Mouse (Mus musculus) cerebellum, adult 18-20 months (tissue): ENCODE results near the gene Vps51.
A peak's percentile ranks its signal among the peaks of the same experiment; 100 is the strongest.

Experiments
- DNase-seq, 2 experiments: peaks; one replicate each; pipeline ENCODE4 v3.0.0; 2021

The Vps51 gene

DNA sequence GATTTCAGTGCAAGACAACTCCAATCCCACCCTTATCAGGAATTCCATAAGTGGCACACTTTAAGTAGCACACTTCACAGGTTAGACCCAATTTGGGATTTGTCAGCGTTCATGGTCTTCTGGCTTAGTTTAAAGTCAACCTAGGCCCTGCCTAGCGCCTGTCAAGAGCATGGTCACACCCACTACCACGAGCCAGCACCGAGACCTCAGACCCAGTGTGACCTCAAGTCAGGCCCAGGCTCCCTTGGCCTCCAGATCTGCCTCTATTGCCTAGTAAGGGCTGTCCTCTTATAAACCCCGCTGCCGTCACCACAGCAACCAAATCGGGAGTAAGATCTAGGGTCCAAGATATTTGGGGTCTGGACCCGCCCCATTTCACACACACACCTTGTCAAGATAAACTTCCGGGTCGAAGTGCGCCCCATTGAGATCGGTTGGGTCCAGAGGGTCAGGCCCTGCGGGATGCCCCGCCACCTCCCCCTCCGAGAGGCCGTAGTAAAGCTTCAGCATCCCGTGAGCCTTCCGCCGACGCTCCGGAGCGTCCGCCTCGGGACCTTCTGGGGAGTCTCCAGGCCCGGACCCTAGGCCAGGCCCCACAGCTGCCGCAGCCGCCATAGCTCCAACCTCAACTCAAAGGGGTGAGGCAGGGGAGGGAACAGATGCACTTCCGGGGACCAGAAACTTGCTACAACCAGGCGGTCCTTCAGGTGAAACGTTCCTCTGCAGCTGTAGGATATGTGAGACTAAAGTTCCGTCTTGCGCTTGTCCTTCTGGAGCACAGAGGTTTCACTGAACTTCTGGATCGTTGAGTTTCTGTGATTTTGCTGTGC lies at the start of gene Vps51:
Gene Vps51, minus strand, starts transcription at position 668 of the 830 bp plus-strand sequence.
- DNase-seq: peak; percentile 85 to 88

DNA sequence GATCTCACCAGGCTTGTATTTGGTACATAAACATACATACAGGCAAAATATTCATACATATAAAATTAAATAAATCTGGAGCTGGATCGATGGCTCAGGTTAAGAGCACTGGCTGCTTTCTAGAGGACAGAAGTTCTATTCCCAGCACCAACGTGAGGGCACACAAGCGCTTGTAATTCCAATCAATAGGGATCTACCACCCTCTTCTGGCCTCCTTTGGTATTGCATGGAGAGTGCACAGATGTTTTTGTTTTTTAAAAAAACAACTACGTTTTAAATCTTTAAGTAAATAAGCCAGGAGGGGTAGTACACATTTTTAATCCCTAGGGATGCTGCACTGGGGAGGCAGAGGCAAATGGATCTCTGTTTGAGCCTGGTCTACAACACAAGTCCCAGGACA lies 49.3 kb upstream of the Vps51 start:
- DNase-seq: peak; percentile 54 to 65

DNA sequence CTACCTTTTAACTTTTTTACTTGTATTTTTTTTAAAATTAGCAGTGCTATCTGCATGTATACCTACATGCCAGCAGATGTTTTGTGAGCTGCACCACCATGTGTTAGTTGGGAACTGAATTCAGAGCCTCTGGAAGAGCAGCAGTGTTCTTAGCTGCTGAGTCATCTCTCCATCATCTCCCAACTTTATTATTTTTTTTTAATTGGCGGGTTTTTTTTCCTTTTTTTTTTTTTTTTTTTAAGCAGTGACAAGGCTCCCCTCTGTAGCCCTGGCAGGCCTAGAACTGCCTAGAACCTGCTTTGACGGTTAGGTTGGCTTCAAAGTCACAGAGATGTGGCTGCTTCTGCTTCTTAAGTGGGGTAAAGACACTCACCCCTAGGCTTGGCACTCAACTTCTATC lies 47.9 kb upstream of the Vps51 start:
- no peak for DNase-seq

DNA sequence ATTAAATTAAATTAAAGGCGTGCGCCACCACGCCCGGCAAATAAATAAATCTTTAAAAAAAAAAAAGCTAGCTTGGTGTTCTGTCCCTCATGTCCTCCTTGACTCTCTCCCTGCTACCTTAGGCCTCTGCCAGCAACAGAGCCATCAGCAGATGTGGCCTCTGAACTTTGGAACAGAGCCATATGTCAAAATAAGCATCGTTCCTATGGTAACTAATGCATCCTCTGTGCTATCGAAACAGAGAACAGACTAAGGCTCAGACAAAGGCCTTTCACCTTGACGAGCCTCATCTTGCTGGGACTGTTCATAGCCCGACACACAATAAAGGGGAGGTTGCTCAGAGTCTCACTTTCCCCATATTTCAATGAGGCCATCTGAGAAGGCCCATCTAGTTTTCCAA lies 46.3 kb upstream of the Vps51 start:
- no peak for DNase-seq

DNA sequence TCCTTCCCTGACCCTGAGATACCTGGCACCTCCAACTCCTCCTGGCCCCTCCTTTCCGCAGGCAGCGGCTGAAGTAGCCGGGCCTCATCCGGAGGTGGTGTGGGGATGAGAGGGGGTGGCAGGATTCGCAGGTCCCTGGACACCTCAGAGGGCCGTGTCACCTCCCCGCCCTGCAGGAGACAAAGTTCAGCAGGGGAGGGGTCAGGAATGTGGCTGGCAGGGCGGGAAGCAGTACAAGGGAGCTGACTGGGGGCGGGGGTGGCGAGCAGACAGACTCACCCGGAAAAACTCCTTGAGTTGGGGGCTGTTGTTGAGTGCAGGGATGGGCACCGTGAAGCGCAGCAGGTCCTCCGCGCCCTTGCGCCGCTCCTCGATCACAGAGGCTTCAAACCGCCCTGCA lies 44.7 kb upstream of the Vps51 start:
- no peak for DNase-seq

DNA sequence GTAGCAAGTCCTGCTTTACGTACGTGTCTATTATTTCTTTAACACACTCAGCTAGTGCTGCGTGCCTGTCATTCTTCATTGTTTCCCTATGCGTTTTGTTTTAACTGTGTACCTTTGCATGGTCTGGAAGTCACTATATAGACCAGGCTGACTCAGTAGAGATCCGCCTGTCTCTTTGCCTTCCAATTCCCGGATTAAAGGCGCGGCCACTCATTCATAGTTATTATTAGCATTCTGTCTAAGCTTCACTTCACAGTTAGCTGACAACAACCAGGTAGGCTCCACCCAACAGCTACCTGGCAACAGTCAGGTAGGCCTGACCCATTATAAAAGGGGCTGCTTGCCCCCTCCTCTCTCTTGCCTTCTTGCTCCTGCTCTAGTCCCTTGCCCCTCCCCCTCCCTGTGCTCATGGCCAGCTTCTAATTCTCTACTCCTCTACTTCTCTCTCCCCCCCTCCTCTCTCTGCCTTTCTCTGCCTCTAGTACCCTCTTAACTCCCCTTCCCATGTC lies 41.7 kb upstream of the Vps51 start:
- DNase-seq: no peak

DNA sequence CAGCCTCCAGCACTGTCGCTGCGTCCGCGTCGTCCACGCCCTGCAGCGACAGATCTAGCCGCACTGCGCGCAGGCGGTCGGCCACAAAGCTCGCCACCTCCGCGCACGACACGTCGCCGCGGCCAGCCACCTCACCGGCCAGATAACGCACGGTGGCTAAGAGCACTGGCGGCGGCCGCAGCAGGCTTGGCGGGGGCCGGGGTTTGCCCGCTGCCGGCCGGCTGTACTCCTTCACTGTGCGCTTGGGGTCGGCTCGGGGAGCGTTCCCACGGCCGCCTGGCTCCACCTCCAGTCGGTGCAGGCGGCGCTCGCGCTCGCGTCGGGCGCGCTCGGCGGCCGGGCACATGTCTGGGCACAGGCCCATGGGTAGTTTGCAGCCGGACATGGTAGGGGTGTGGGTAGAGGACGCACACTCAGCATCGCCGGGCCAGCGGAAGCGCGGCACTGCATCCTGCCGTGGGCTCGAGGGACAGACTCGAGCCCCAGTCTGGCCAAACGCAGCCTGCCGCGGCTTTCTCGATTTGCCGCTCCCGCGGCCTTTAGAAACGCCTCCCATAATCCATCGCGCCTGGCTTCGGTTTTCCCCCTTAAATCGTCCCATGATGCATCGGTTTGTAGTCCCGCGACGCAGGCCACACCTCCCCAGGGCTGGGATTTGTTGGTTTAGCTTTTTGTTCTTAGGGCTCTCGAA lies 41.1 kb upstream of the Vps51 start, which contains the start of gene Sac3d1:
Gene Sac3d1, minus strand, starts transcription at position 665 of the 691 bp plus-strand sequence.
- peak; percentile 90 to 92 for DNase-seq

DNA sequence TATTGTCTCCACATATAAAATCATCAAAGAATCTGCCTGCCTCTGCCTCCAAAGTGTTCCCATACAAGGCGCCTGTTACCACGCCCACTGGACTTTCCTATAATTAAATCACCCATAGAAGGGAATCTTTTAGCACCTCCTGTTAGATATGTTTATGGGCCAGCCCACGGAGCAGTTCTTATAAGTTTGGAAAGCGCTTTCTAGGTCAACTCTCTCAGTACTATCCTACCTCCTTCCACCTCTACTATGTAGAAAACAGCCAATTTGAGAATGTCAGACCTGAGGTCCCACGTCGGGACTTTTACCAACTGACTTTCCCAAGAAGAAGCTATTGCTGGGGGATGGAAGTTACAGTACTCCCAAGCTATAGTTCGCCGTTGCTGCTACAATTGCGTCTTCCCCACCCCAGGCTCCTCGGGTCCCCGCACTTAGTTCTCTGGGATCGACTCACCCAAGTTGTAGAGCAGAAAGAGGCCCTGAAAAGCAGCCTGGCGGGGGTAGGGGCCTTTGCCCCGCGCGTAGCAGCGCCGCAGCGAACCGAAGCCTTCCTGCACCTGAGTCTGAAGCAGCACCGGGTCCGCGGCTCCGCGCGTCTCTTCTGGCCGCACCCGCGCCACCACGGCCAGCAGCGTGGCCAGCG lies 40.4 kb upstream of the Vps51 start:
- no peak for DNase-seq

DNA sequence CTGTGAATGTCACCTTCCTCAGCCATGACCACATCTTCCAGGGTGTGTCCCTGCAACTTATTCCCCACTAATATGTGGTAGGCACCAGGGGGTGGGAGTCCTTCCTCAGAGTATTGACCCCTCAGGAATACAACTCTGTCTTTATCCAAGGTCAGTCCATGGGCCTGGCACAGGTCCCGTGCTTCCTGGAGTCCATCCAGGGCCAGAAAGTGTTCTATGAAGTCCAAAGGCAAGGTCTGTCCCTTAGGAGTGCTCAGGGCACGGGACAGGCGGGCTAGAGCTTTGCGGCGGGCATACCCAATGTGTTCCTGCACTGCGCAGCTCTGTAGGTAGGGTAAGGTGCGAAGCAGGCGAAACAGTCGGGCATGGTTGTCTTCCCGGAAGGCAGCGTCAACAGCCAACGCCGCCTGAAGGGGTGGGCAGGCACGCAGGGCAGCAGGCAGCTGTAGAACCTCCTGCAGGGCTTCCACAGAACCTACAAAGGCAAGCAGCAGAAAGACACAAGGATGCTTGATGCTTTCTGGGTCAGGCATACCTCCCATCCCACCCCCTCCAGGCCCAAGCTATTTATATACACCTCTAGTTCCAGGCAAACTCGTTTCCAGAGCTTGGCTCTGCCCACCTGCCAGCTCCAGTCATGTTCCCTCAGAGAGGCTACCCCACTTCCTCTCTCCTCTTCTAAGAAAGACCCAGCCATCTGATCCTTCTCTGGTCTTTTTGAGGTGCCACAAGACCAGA lies 39.3 kb upstream of the Vps51 start:
- DNase-seq: no peak

DNA sequence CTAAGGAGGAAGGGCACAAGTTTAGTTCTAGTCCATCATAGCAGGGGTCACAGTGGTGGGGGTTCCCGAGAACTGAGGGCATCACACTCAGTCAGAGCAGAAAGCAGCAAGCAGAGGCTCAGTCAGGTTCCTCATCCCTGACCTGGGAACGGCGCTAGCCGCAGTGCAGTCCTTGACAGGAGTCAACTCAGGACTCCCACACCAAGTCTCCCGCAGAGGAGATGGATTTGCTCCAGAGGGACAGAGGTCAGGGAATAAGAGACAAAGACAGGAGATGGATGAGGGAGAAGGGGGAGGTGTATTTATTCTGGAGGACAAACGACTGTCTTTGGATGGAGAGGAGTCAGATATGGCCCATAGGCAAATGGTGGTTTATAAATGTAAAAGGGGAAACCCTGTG lies 36.1 kb upstream of the Vps51 start:
- DNase-seq: no peak

DNA sequence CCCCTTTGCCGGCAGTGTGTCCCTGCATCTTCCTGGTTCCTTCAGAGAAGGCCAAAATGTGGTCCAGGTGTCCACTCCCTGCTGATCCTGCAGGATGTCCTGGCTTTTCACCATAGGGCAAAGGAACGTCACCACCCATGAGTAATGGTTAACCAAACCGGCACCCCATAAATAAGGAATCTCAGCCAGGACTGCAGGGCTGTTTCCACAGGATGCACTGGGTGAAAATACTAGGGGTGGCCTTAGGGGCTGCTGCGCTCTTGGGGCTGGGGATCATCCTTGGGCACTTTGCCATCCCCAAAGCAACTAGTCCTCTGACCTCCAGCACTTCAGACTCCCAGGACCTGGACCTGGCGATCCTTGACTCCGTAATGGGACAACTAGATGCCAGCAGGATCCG lies 28.6 kb upstream of the Vps51 start, which contains the start of gene Naaladl1:
Gene Naaladl1, plus strand, starts transcription at position 197 of the 400 bp plus-strand sequence.
- no peak for DNase-seq

DNA sequence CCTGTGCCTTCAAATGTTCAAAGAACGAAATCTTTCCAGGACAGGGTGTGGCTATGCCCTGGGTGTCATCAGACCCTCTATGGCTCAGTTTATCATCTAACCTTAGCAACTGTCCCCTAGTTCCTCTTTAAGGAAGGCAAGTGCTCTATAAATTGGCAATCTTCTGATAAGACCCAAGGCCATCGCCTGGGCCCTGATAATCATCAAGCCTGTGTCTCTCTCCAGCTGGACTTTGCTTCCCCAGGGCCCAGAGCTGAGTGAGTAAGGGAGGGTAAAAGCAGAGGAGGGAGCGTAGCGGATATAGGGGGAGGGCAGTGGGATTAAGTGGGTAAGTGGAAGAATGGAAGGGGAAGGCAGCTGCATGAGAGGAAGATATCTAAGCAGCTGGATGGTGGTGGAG lies 27.4 kb upstream of the Vps51 start:
- no peak for DNase-seq

DNA sequence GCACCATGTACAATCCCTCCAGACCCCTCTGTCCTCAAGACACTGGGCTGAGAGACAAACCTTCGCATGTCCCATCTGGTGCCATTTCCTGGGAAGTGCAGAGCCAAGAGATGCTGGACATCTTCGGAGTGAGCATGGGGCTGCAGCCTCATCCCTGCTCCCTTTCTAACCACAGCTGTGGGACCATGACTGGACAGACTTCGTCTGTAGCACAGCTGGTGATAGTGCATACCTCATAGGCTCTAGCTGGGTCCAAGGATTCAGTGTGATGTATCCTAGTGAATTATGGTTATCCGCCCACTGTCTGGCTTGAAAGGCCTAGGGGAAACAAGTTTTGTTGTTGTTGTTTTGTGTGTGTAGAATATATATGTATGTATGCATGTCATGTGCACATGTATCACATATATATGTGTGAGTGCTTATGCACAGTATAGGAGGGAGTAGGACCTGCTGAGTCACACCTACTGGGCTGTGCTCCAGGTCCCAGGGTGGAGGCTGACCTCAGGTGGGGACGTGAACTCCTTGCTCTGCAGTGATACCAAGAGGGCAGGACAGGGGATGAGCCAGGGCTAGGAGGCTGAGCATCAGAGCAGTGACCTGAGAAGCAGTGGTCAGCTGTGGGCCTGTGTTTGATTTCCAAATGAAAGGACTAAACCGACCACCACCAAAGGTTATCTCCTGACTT lies 25.3 kb upstream of the Vps51 start:
- no peak for DNase-seq

DNA sequence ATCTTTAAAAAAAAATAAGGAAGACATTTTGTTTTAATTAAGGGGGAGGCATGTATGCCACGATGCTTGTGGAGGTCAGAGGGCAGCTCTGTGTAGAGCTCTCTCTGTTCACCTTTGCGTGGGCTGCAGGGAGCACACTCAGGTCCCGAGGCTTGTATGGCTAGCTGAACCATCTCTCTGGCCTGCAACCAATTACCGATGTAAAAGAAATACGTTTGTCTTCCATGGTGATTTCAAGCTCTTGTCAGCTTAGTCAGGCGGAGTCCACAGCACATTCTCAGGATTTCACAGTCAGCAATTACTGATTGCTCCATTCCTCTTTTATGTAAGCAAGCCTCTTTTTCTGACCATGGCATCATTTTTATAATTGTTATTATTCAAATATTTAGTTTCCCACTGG lies 24.2 kb upstream of the Vps51 start:
- no peak for DNase-seq

DNA sequence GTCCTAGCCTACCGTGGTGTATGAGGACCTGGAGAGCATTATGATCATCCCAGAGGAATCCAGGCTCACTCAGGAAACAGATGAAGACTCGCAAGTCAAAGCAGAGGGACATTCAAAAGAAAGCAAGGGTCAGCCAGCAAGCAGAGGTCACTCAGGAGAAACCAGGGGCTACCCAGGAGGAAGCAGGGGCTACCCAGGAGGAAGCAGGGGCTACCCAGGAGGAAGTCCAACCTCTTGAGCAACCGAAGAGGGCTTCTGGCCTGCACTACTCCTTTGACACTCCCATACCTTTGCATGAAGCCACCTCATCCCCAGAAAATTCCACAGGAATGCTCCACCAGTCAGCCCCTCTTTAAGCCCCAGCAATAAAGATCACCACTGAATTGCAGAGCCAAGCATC lies 20.8 kb upstream of the Vps51 start:
- no peak for DNase-seq

DNA sequence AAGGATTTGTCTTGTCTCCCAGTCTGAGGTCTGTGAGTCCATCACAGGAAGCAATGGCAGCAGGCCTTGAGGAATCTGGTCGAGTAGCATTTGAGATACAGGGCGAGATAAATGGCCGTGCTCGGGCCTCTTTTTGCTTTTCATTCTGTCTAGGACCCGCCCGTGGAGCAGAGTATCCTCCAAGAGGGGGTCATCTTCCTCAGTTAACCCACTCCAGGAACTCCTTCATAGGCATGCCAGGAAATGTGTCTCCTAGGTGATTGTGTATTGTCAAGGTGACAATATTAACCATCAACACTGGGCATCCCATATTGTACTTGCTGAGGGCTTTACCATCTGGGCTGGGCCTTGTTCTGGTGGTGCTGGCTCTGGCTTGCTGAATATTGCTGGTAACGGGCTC lies 17.1 kb upstream of the Vps51 start, which contains the start of gene AC131692.1:
Gene AC131692.1, plus strand, starts transcription at position 301 of the 400 bp plus-strand sequence.
- no peak for DNase-seq

DNA sequence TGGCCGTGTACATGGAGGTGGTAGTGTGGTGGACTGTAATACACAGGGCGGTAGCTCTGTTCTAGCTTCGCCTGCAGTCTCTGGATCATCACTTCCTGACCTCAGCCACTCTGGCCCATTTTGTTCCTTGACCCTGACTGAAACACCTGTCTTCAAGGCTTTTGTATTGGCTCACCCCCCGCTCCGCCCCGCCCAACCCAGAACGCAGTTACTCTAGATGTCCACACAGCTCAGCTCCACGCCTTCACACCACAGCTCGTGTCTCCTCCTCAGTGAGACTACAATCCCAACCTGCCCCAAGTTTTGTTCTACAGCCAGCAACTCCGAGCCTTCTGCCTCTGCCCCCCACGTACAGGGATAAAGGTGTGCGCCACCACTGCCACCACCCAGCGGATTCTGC lies 11.8 kb upstream of the Vps51 start:
- DNase-seq: no peak

DNA sequence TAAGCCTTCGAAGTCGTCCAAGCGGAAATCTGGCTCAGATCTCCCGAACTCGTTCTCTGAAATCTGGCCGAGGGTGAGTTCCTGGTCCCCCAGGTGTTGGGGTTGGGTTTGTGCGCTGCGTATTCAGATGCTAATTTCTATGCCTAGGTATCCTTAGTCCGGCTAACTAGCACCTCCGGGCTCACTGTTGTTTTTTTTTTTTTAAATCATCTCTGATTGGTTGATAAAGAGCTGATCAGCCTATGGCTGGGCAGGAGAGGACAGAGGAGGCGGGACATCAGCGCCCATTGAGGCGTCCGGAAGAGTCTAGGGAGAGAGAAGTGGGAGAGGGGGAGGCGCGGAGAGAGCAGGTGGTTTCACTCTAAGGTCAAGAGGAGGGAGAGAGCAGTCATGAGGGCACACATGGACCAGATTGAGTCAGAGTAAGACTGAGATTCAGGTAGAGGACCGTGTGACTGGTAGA lies 8.4 kb upstream of the Vps51 start:
- no peak for DNase-seq

DNA sequence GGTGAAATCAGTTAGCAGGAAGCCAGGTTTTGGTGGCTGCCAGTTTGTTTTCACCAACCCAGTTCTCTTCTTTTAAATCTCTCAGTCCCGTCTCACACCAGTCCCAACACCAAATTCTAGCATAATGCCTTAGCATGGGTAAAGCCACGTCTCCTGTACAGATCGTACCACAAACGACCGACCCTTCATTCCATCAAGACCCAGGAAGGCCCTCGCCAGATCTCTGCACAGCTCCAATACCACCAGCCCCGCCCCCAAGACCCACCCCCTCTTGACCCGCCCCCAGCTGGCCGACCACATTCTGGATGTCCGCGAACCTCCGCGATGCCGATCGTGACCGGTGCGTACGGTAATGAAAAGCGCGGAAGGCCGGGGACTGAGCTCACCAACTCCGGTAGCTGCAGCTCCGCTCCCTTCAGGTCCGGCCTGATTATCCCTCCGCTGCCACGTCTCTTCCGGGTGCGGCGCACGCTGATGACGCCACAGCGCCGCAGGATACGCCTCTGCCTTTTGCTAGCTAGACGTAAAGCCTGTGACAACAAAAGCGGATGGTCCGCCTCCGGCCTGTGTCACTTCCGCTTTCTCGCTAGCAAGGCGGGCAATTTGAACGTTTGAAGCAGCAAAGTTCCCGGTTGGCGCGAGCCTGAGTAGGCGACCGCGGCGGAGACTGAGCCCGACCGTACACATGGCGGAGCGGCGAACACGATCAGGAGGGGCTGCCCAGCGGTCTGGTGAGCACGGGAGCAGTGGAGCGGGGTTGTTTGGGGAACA lies 7.6 kb upstream of the Vps51 start, which contains the start of the genes Zfpl1 and Cdca5:
Gene Zfpl1, minus strand, starts transcription at position 479 of the 771 bp plus-strand sequence.
Gene Cdca5, plus strand, starts transcription at position 506 of the 771 bp plus-strand sequence.
- DNase-seq: peak; percentile 97 to 99

DNA sequence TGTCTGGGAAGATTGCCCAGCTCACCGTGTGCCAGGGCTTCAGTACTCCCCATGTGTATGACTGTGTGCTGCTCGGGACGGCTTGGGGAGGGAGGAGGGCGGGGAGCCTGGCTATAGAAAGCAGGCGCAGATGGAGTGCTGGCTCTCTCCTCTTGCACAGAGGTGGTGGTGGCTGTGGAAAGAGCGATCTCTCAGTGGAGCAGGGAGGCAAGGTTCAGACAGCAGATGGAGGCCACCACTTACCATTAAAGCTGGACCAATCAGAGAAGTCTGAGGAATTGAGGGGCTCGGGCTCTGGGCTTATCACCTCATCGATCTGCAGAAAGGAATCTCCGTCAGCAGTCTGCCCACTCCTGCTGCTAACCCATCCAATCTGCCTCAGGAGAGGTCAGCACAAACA lies 5.1 kb upstream of the Vps51 start, which contains the start of gene Gm28374:
Gene Gm28374, minus strand, starts transcription at position 101 of the 400 bp plus-strand sequence.
- no peak for DNase-seq

DNA sequence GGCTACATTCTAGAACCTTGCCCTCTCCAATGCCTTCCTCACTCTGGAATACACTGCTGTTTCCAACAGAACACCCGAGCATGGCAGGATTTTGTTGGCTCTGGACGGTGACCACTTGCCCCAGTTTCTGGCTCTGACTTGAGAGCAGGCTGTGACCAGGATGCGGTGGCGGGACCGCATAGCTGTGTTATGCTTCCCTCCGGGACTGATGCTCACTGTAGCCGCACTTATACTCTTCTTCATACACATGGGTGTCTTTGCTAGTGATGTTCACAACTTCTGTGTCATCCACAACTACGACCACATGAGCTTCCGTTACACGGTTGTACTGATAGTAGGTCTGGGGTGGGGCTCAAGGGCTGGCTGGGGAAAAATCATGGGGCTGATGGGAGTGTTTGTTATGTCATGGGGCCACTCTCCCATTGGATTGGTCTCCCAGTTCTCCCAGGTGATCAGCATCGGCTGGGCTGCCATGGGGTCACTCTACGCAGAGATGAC lies 3.0 kb upstream of the Vps51 start, which contains the start of gene Tmem262:
Gene Tmem262, plus strand, starts transcription at position 51 of the 498 bp plus-strand sequence.
- no peak for DNase-seq
